Mouse (Mus musculus) kidney, postnatal 4 days (tissue): ENCODE measurements at regions not wholly inside any gene's neighbourhood (a gene's known extent, or its start where the extent isn't known, plus 50 kb on each side); places are given as distances from the start of the nearest gene placed in this dataset.

Source experiments
- DNase-seq, 2 experiments: peaks; one replicate each; pipeline ENCODE4 v3.0.0; 2021; ENCODE audit warnings: mixed read lengths in 2 of 2

GRCm38 (mm10) chr19:23044510-23045464, 96.2 kb upstream of the Klf9 start:
- peak in 1 of 2 experiments; percentile 15 for DNase-seq

- no peak for DNase-seq
Observed at GRCm38 (mm10) chr19:23051456-23051855, 89.6 kb upstream of the Klf9 start.

DNA sequence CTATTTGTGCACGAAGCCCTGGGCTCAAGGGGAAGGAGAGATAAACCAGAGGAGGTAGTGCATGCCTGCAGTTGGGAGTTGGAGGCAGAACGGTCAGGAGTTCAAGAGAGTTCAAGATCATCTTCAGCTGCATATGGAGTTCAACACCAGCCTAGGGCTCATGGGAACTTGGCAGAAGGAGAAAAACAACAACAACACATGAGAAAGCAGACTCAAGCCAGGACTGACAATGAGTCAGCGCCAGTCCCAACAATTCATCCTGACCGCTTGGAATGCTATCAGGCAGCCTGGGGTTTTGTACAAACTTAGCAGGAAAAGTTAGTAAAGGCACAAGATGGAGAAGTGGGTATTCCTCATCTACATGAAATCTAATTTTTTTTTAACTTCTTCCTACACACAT, 86.6 kb upstream of the Klf9 start:
- DNase-seq = no peak

GRCm38 (mm10) chr19:23055916-23056805, 84.9 kb upstream of the Klf9 start:
- peak in 1 of 2 experiments; percentile 10 for DNase-seq

DNA sequence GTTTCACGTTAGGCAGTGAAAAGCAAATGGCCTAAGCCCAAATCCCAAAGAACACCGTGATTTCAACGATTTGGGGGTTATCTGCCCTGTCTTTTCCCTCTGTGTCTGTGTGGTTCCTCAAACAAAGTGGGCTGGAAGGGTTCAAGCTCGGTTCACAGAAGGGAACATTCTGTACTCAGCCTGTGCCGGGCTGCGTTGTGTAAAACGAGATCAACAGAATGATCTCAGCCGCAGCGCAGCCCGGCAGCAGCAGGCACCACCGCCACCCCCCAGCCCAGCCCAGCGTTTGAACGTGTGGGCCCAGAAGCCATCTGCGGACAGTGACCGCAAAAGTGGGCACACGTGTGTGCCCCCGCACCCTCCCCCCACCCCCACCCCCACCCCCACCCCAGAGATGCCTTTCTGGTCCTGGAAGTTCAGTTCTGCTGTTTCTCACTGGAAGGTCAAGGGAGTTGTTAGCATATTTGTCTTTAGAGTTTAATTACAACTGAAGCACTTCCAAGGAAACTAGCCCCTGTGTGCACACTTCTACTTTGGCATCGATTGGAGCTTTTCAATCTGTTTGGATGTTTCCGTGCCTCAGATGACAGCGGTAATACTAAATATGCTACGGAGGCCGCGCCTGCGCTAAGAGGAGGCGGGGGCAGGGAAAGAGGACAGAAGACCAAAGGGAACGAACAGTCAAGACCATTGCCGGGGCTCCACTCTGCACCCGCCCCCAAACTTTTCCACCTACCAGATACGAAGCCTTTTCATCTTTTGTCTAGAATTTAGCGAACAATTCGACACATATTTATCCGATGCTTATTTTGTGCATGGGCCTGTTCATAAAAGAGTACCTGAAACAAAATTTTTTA, 83.9 kb upstream of the Klf9 start:
- peak; percentile 77 to 86 for DNase-seq

GRCm38 (mm10) chr19:23057739-23058501, 83.1 kb upstream of the Klf9 start:
- peak; percentile 33 to 58 for DNase-seq

- peak in 1 of 2 experiments; percentile 13 for DNase-seq
Observed at GRCm38 (mm10) chr19:23058502-23058900, 82.5 kb upstream of the Klf9 start.

DNA sequence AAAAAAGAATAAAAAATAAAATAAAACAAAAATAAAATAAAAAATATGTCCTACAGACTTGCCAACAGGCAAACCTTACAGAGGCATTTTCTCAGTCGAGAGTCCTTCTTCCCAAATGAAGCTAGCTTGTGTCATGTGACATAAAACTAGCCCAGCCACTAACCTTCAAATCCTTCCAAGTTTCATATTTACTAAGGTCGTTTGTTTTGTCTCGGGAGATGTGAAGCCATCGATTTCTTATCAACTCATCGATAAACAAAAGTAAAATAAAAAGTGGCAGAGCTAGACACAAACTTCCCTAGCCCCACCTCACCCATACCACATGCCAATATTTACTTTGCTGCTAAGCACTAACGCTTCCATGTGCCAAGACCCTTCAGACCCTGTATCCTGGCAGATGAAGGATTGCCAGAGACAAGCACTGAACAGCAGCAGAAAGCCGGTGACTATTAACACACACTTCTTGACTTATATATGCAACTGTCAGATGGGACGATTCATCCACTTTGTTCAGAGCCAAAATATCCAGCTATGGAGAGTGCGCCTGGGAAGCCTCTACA, 79.9 kb upstream of the Klf9 start:
- DNase-seq = no peak

- DNase-seq = no peak
Observed at GRCm38 (mm10) chr19:23061906-23062305, 79.1 kb upstream of the Klf9 start.

DNA sequence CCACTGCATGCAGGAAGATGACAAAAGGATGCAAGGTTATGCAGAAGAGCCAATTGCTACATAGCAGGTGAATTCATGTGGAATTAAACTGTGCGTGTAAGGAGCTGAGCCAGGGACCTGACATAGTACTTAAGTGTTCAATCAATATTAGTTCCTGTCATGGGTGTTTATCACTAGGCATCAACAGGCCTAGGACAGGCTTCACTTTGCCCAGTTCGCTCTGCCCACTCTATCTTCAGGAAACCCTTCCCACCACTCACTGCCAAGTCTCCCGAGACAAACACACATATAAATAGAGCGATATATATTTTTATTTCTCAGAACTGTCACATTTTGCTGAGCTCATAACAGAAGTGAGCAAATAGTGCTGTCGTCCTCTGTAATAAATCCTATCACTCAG, 78.2 kb upstream of the Klf9 start:
- no peak for DNase-seq

- peak in 1 of 2 experiments; percentile 36 for DNase-seq
Observed at GRCm38 (mm10) chr19:23065548-23065947, 75.5 kb upstream of the Klf9 start.

DNA sequence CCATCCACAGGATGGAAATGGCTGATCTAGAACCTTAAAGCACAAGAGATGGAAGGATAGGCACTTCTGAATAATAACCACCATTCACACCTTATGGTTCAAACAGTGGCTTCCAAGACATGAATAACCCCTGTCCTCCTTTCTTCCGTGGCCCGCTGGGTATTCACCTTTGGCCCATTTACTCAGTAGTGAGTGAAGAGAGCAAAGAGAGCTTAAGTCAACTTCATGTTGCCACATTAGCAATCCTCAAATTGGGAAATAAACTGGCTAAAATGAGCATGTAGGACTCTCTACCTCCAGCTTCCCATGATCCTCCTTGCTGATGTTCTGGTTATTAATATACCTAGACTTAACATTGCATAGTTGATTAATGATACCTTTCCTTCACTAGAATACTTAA, 74.3 kb upstream of the Klf9 start:
- DNase-seq = no peak

DNA sequence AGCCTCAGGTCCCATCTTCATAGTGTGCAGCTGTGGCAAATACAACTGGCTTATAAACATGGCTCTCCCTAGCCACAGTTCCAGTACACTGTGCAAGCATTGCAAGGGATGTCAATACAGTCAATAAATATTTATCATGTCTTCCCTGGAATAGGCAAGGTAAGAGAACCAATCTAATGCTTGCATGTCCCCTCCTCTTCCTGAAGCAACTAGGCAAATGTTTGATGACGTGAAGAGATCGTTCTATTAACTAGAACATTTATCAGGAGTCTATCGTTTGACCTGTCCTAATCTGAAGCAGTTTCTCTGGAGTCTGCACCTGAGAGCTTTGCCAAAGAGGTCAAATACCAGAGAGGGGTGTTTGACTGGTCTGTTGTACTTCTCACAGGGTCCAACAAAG, 72.4 kb upstream of the Klf9 start:
- DNase-seq = no peak

- no peak for DNase-seq
Observed at GRCm38 (mm10) chr19:23069656-23070055, 71.4 kb upstream of the Klf9 start.

GRCm38 (mm10) chr19:23071000-23071399, 70.0 kb upstream of the Klf9 start:
- DNase-seq = no peak

DNA sequence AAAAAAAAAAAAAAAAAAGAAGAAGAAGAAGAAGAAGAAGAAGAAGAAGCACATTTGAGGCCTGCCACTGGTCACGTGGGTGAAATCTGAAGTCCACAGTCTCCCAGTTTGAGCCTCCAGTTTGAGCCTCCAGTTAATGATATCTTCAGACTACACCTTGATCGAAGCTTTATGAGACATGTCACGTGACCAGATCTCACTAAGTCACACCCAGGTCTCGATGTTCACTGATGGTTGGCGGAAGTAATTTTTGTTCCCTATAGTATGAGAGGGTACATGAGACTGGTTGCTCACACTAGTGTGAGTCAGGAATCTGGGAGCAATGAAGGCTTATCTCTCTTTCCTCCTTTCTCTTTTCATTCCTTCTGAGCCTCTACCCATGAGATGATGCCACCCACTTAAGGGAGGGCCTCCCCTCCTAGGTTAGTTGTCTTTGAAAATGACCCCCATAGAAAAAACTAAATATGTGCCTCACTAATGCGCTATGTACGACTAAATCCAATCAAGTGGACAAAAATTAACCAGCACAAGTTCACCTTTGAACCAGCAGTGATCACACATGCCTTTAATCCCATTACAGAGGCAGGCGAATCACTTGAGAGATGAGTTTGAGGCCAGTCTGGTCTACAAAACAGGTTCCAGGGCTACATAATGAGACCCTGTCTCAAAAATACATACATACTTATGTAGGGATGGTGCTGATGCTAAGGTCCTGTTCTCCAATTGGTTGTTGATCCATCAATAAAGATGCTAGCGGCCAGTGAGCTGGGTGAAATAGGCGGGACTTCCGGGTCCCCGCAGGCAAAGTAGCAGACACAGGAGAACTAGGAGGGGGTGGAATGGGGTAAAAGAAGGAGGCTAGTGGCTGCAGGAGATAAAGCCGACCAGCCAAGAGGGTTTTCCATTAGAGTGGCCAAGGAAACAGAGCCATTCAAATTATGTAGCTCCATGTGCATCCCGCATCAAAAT, 66.1 kb upstream of the Klf9 start:
- DNase-seq = no peak

GRCm38 (mm10) chr19:23075790-23076189, 65.2 kb upstream of the Klf9 start:
- DNase-seq = peak; percentile 47 to 53

DNA sequence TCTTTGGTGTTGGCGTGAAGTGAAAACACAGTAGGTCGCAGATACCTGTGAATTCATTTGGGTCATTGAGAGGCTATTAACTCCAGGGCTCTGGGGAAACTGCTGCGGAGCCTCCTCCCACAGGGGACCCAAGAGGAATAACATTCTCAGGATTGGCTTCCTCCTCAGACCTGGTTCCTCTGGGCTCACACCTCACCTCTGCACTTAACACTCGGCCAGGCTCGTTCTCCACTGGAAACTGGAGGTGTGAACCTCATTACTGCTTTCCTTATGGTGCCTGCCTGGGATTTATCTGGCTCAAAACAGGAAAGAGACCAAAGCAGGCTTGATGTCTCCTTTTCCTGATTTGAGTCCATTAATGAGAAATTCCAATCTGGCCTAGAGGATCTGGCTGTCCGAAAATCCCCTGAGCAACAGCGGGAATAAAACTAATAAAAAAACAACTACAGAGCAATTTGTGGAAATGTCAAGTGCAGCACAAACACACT, 55.8 kb upstream of the Klf9 start:
- DNase-seq = no peak

DNA sequence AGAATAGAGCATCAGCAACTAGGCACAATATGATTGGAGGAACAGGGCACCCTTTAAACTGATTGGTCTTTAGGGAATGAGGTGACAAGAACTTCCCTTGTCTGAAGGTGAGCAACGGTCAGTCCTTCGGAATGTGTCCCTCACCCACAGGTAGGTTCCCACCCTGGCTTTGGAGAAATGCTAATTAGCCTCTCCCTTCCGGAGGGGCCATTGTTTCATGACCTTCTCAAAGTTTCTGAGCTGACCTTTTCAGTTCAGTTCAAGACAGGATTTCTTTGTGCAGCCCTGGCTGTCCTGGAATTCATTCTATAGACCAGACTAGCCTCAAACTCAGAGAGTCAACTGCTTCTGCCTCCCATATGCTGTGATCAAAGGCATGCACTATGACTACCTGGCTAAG, 53.5 kb upstream of the Klf9 start:
- DNase-seq = no peak

DNA sequence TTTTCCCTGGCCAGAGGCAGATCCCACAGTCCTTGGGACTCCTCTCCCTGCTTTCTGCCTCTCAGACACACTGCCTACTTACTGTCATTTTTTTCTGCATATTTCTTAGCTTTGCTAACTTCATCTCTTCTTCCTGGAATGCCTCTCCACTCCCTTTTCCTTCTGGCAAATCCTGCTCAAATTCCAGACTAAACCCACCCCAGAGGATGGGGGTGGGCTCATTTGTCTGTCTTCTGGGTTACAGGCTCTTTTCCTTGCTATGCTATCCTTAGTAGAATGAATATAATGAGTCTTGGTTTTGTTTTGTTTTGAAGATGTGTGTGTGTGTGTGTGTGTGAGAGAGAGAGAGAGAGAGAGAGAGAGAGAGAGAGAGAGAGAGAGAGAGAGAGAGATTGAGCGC, 51.9 kb upstream of the Klf9 start:
- no peak for DNase-seq
